1 mouse cellular context compared by ENCODE assay signal in the genomic region with DNA sequence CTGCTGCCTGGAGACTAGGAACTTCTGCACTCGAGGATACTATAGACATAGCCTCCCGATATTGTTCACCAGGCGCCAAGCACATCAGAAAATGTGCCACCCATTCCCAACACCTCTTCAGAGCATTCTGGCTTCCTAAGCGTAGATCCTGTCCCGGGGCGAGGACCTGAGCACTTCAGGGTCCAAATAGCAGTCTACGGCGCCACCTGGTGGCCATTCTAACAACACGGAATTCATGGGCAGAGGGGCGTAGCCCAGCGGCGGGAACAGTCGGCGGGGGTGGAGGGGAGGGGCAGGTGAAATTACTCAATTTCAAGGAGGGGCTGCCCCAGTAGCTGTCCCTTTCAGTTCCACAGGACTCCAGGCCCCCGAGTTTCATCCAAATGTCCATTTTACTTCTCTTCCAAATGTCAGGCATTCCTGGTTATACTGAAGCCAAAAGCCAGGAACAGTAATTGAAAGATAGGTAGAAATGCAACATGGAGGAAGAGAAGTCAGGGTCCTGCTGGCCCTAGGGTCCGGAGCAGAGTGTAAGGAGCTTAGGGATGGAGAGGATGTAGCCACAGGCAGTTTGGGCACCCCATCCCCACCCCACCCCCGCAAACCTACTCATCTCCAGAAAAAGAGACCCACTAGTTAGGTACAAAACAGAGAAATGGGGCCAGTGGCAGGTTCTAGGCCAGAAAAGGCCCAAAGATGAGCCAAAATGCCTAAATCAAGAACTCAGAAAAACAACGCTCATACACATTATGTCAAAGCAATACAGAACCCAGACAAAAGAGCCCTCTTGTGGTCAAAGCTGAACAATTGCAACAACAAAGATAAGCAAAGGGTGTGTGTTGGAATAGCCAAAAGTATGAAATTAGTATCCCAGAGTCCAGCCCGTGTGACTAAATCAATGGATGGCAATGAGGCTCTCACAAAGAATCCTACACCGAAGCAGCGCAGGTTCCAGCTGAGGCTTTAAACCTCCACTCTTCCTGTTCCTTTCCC.
TF ChIP-seq lines count a peak whose summit lies in the region.

No protein-coding gene starts in this region.

TF ChIP-seq in CH12.LX, 34 proteins besides CTCF, POLR2A, EP300 and RAD21:
- TF ChIP-seq ZC3H11A (IDR thresholded peaks at IDR 0.05; ENCODE audit: low read depth, low read length) (peak; percentile 99), BHLHE40 (IDR thresholded peaks at IDR 0.05; ENCODE audit: low read depth, low read length) (peak; percentile 23; the same call in 1 of the 2 replicates), PAX5 (IDR thresholded peaks at IDR 0.05; ENCODE audit: low read length) (no peak), USF2 (conservative IDR thresholded peaks at IDR 0.05; ENCODE audit: low read depth, low read length) (no peak), CHD1 (IDR thresholded peaks at IDR 0.05; ENCODE audit: low read depth, low read length) (no peak), UBTF (IDR thresholded peaks at IDR 0.05; ENCODE audit: low read depth, low read length) (no peak), USF1 (IDR thresholded peaks at IDR 0.05; ENCODE audit: low read depth, low read length) (no peak), ZKSCAN1 (IDR thresholded peaks at IDR 0.05; ENCODE audit: borderline replicate concordance, low read depth, low read length) (no peak), MAFK (IDR thresholded peaks at IDR 0.05; ENCODE audit: insufficient replicate concordance, low read length) (no peak), MYC (IDR thresholded peaks at IDR 0.05; ENCODE audit: low read depth, low read length) (0 out of 2 replicates have a peak, but pooled peaks have one; percentile 7), ELF1 (IDR thresholded peaks at IDR 0.05; ENCODE audit: low read depth, low read length) (peak; percentile 43; the same call in 1 of the 2 replicates), TBP (conservative IDR thresholded peaks at IDR 0.05; ENCODE audit: low read depth, low read length) (no peak), MAX (IDR thresholded peaks at IDR 0.05; ENCODE audit: low read length) (no peak; the same call in 1 of the 2 replicates), ZNF384 (IDR thresholded peaks at IDR 0.05; ENCODE audit: low read depth, low read length) (peak; percentile 18; the same call in 1 of the 2 replicates), TCF12 (IDR thresholded peaks at IDR 0.05; ENCODE audit: low read depth, low read length) (0 out of 2 replicates have a peak, but pooled peaks have one; percentile 18), SIN3A (IDR thresholded peaks at IDR 0.05; ENCODE audit: low read length) (no peak; the same call in none of the 2 replicates), IRF4 (IDR thresholded peaks at IDR 0.05; ENCODE audit: low read depth, low read length) (peak; percentile 63), KAT2A (IDR thresholded peaks at IDR 0.05; ENCODE audit: insufficient replicate concordance, low read length) (no peak), E2F4 (IDR thresholded peaks at IDR 0.05; ENCODE audit: insufficient replicate concordance, low read depth, low read length) (peak; percentile 76; the same call in 1 of the 2 replicates), SMC3 (IDR thresholded peaks at IDR 0.05; ENCODE audit: low read depth, low read length) (peak; percentile 99), CHD2 (IDR thresholded peaks at IDR 0.05; ENCODE audit: low read length) (0 out of 2 replicates have a peak, but pooled peaks have one; percentile 16), MXI1 (IDR thresholded peaks at IDR 0.05; ENCODE audit: low read depth, low read length) (peak; percentile 67), JUN (IDR thresholded peaks at IDR 0.05; ENCODE audit: insufficient read depth, low read depth, low read length) (no peak), GABPA (IDR thresholded peaks at IDR 0.05; ENCODE audit: insufficient replicate concordance, low read depth, low read length) (no peak), POLR2AphosphoS2 (IDR thresholded peaks at IDR 0.05; ENCODE audit: low read depth, low read length) (no peak), JUND (conservative IDR thresholded peaks at IDR 0.05; ENCODE audit: low read depth, low read length) (no peak), RCOR1 (conservative IDR thresholded peaks at IDR 0.05; ENCODE audit: low read depth, low read length) (0 out of 2 replicates have a peak, but pooled peaks have one; percentile 25), MAZ (IDR thresholded peaks at IDR 0.05; ENCODE audit: low read depth, low read length) (peak; percentile 89), ETS1 (conservative IDR thresholded peaks at IDR 0.05; ENCODE audit: low read depth, low read length) (no peak), ZMIZ1 (IDR thresholded peaks at IDR 0.05; ENCODE audit: low read depth, low read length) (no peak), NELFE (IDR thresholded peaks at IDR 0.05; ENCODE audit: low read depth, low read length) (0 out of 2 replicates have a peak, but pooled peaks have one; percentile 40), MEF2A (IDR thresholded peaks at IDR 0.05; ENCODE audit: borderline replicate concordance, low read depth, low read length) (0 out of 2 replicates have a peak, but pooled peaks have one; percentile 27), NRF1 (IDR thresholded peaks at IDR 0.05; ENCODE audit: low read depth, low read length) (no peak), HCFC1 (IDR thresholded peaks at IDR 0.05; ENCODE audit: low read depth, low read length) (peak; percentile 22; the same call in 1 of the 2 replicates)
